In genomic region chr17:25882306-25882705, GRCm38 (mm10) we compare ENCODE assay signal across 11 mouse cellular contexts. TPM values are rescaled to one million over a fixed set of nuclear protein-coding genes. Genes with fewer than 3 reads are reported as not detected.
DNase-seq lines count a peak whose midpoint lies in the region; ATAC-seq and TF ChIP-seq lines count a peak whose summit lies in the region.
"Had no signal": no experiment of that assay in that cellular context is flagged by ENCODE, and none has a peak within 500 bp of the region (broad histone marks: within the 10 kb centered on the region; RNA-seq: fewer than 3 reads in every experiment).

No protein-coding gene starts in this region.

- no peak overlapping the region for H3K4me3 ChIP-seq in heart, embryonic 14.5 days (ENCODE audit: control insufficient read depth in 1 of 2, insufficient read depth in 1 of 2, low read depth in 1 of 2, low read length in 2 of 2)
- 0 out of 2 replicates have a peak overlapping the region, but pooled peaks have one; percentile 3 for H3K4me3 ChIP-seq in E14TG2a.4 (replicated peaks; ENCODE audit: low read length)
- no peak overlapping the region for H3K4me3 ChIP-seq in liver, embryonic 16.5 days (ENCODE audit: low read depth, low read length)
- H3K4me3 ChIP-seq: erythroblast, embryonic 14.5 days had no signal

- 45% methylated on average over 5 of the region's 5 CpGs for WGBS in heart, embryonic 14.5 days
- 35% methylated on average over 5 of the region's 5 CpGs for WGBS in liver, embryonic 16.5 days (ENCODE audit: insufficient replicate concordance)

- no peaks in the 10 kb centered on the region for H3K27me3 ChIP-seq in heart, embryonic 14.5 days (ENCODE audit: control insufficient read depth, insufficient read depth, low read length)
- no peaks in the 10 kb centered on the region for H3K27me3 ChIP-seq in E14TG2a.4 (ENCODE audit: insufficient read depth, low read length)
- H3K27me3 ChIP-seq in liver, embryonic 16.5 days (ENCODE audit: control insufficient read depth, insufficient read depth, low read depth, low read length) = no peaks in the 10 kb centered on the region

- no peak overlapping the region for H3K27ac ChIP-seq in heart, embryonic 14.5 days (replicated peaks in 1 of 2; ENCODE audit: control insufficient read depth in 1 of 2, insufficient read depth in 1 of 2, low read depth in 2 of 2, low read length in 2 of 2)
- H3K27ac ChIP-seq in liver, embryonic 16.5 days (ENCODE audit: low read length) = no peak overlapping the region

- ATAC-seq in heart, embryonic 14.5 days (ENCODE audit: insufficient number of reproducible peaks, insufficient read depth, low FRiP score, low read depth) = 0 out of 2 replicates have a peak, but pooled peaks have one; percentile 31
- ATAC-seq in liver, embryonic 16.5 days (ENCODE audit: low read depth) = 0 out of 2 replicates have a peak, but pooled peaks have one; percentile 13

- TF ChIP-seq CTCF in E14TG2a.4 (conservative IDR thresholded peaks at IDR 0.05; ENCODE audit: low read length) = no peak

- H3K9me3 ChIP-seq in heart, embryonic 14.5 days (ENCODE audit: control insufficient read depth, low read length) = no peaks in the 10 kb centered on the region
- H3K9me3 ChIP-seq in E14TG2a.4 (ENCODE audit: low read length) = no peaks in the 10 kb centered on the region
- no peaks in the 10 kb centered on the region for H3K9me3 ChIP-seq in liver, embryonic 16.5 days (replicated peaks; ENCODE audit: control insufficient read depth, low read length)

- peaks cover 41% of the 10 kb centered on the region for H3K36me3 ChIP-seq in heart, embryonic 14.5 days (ENCODE audit: control insufficient read depth, insufficient read depth, low read length)
- H3K36me3 ChIP-seq in E14TG2a.4 (ENCODE audit: insufficient read depth, low read length) = peaks cover 80% of the 10 kb centered on the region
- peaks cover 5% of the 10 kb centered on the region for H3K36me3 ChIP-seq in liver, embryonic 16.5 days (ENCODE audit: control insufficient read depth, insufficient read depth)

- no peak overlapping the region for H3K9ac ChIP-seq in heart, embryonic 14.5 days (ENCODE audit: low read length)
- no peak overlapping the region for H3K9ac ChIP-seq in liver, embryonic 16.5 days (ENCODE audit: low read depth, low read length)

- no peak overlapping the region for H3K4me2 ChIP-seq in heart, embryonic 14.5 days (ENCODE audit: low read length)
- H3K4me2 ChIP-seq in liver, embryonic 16.5 days (ENCODE audit: low read depth, low read length) = no peak overlapping the region

- intact Hi-C loops in heart, postnatal 36 days (cut with DNase I) = no loop called here

- peaks cover 2 to 7% of the 10 kb centered on the region in 2 experiments; a peak in 2 of 4 replicates for H3K4me1 ChIP-seq in heart, embryonic 14.5 days (ENCODE audit: control insufficient read depth in 2 of 2, insufficient read depth in 2 of 2, low read length in 2 of 2)
- peaks cover 96% of the 10 kb centered on the region for H3K4me1 ChIP-seq in E14TG2a.4 (replicated peaks; ENCODE audit: low read depth, low read length)
- H3K4me1 ChIP-seq in liver, embryonic 16.5 days (ENCODE audit: control insufficient read depth, low read depth, low read length) = peaks cover 26% of the 10 kb centered on the region

- no peak for DNase-seq in heart, postnatal 36 days
- DNase-seq in embryo, embryonic 9.5 days (ENCODE audit: extremely low spot score) = peak; percentile 47
- DNase-seq in spleen, postnatal 36 days (ENCODE audit: low spot score in 2 of 2) = no peak
- DNase-seq in gastrocnemius, postnatal 10 days = no peak
- no peak for DNase-seq in cerebellum, adult 8-10 months
- DNase-seq: cerebellum, adult 18-20 months; kidney, adult 11 months had no signal

RNA-seq across cellular contexts. Expression of gene Wfikkn1, which starts 1.6 kb away (rescaled TPM):
- polyA plus RNA-seq in heart, embryonic 14.5 days (2014; fragmentation: Nextera tagmentation; extraction: Ambion mirVana) = 0.27 and 0.53 TPM in 2 replicates
- under 1 TPM; 0.41 to 0.64 TPM for total RNA-seq in heart, postnatal 36 days (2021)
- polyA plus RNA-seq in liver, embryonic 16.5 days (2015; fragmentation: Nextera tagmentation; extraction: Ambion mirVana) = 0.30 and 0.42 TPM in 2 replicates
- 1 to 10 TPM in 1 of 2 experiments, under 1 TPM in 1; 0.78 to 1.1 TPM for total RNA-seq in gastrocnemius, postnatal 10 days (2021)

RNA-seq across cellular contexts. Expression of gene Mettl26, which starts 7.4 kb away (rescaled TPM):
- 36.7 and 41.7 TPM in 2 replicates for polyA plus RNA-seq in heart, embryonic 14.5 days (2014; fragmentation: Nextera tagmentation; extraction: Ambion mirVana)
- total RNA-seq in heart, postnatal 36 days (2021) = 10 to 100 TPM; 16.1 to 18.1 TPM
- 47.8 and 50.5 TPM in 2 replicates for polyA plus RNA-seq in liver, embryonic 16.5 days (2015; fragmentation: Nextera tagmentation; extraction: Ambion mirVana)
- 10 to 100 TPM; 20.7 to 23.1 TPM for total RNA-seq in gastrocnemius, postnatal 10 days (2021)

RNA-seq across cellular contexts. Expression of gene Mcrip2, which starts 13.7 kb away (rescaled TPM):
- polyA plus RNA-seq in heart, embryonic 14.5 days (2014; fragmentation: Nextera tagmentation; extraction: Ambion mirVana) = 164 and 184 TPM in 2 replicates
- 100 to 1,000 TPM; 272 to 286 TPM for total RNA-seq in heart, postnatal 36 days (2021)
- 32.8 and 37.0 TPM in 2 replicates for polyA plus RNA-seq in liver, embryonic 16.5 days (2015; fragmentation: Nextera tagmentation; extraction: Ambion mirVana)
- total RNA-seq in gastrocnemius, postnatal 10 days (2021) = 10 to 100 TPM; 57.9 to 61.8 TPM

RNA-seq across cellular contexts. Expression of gene Wdr90, which starts 21.0 kb away (rescaled TPM):
- polyA plus RNA-seq in heart, embryonic 14.5 days (2014; fragmentation: Nextera tagmentation; extraction: Ambion mirVana) = 8.2 and 8.6 TPM in 2 replicates
- total RNA-seq in heart, postnatal 36 days (2021) = 1 to 10 TPM; 1.7 to 2.0 TPM
- 7.2 and 7.8 TPM in 2 replicates for polyA plus RNA-seq in liver, embryonic 16.5 days (2015; fragmentation: Nextera tagmentation; extraction: Ambion mirVana)
- 1 to 10 TPM; 3.3 to 5.2 TPM for total RNA-seq in gastrocnemius, postnatal 10 days (2021)

RNA-seq across cellular contexts. Expression of gene Rab40c, which starts 37.2 kb away (rescaled TPM):
- 7.5 and 8.8 TPM in 2 replicates for polyA plus RNA-seq in heart, embryonic 14.5 days (2014; fragmentation: Nextera tagmentation; extraction: Ambion mirVana)
- total RNA-seq in heart, postnatal 36 days (2021) = 10 to 100 TPM; 18.4 to 21.2 TPM
- polyA plus RNA-seq in liver, embryonic 16.5 days (2015; fragmentation: Nextera tagmentation; extraction: Ambion mirVana) = 6.2 and 7.0 TPM in 2 replicates
- total RNA-seq in gastrocnemius, postnatal 10 days (2021) = 10 to 100 TPM in 1 of 2 experiments, 1 to 10 TPM in 1; 9.3 to 12.6 TPM

Comparison
In these comparisons a context has a peak if more than half of its experiments do, and no peak if none do; other contexts are left out.
1. RNA of gene Mcrip2, which starts 13.7 kb away (total RNA-seq): 272 to 286 TPM in heart, postnatal 36 days; 57.9 to 61.8 TPM in gastrocnemius, postnatal 10 days; every median in the first group is over 4 times any median in the second.